Mouse (Mus musculus): Measurements from ENCODE around the gene Nckap5l. TPM values are rescaled to one million over a fixed set of nuclear protein-coding genes. Genes with fewer than 3 reads are reported as not detected.

The Nckap5l gene
- polyA plus RNA-seq, 2 experiments from 2014 or later, result 1.2 to 2.3 TPM

GRCm38 (mm10) chr15:99430394-99430793 is 27.2 kb downstream of the Nckap5l start:
- peak; percentile 54 for ATAC-seq

GRCm38 (mm10) chr15:99423884-99424283 is 33.7 kb downstream of the Nckap5l start:
- no peak for ATAC-seq

- ATAC-seq, result no peak
Observed at GRCm38 (mm10) chr15:99423131-99423530, 34.4 kb downstream of the Nckap5l start.

GRCm38 (mm10) chr15:99422551-99422950 is 35.0 kb downstream of the Nckap5l start:
- ATAC-seq, result no peak

GRCm38 (mm10) chr15:99421676-99422075 is 35.9 kb downstream of the Nckap5l start:
- ATAC-seq, result no peak

GRCm38 (mm10) chr15:99421152-99421551 is 36.4 kb downstream of the Nckap5l start:
- ATAC-seq, result no peak

GRCm38 (mm10) chr15:99420521-99421014 is 37.0 kb downstream of the Nckap5l start:
- ATAC-seq, result no peak

GRCm38 (mm10) chr15:99420101-99420500 is 37.4 kb downstream of the Nckap5l start:
- ATAC-seq, result no peak

- no peak for ATAC-seq
Observed at GRCm38 (mm10) chr15:99417692-99418271, 39.8 kb downstream of the Nckap5l start.

GRCm38 (mm10) chr15:99416957-99417356 is 40.6 kb downstream of the Nckap5l start:
- ATAC-seq, result no peak

GRCm38 (mm10) chr15:99416348-99416882 is 41.1 kb downstream of the Nckap5l start:
- ATAC-seq, result peak; percentile 84

- peak; percentile 50 for ATAC-seq
Observed at GRCm38 (mm10) chr15:99415793-99416192, 41.8 kb downstream of the Nckap5l start.

- no peak for ATAC-seq
Observed at GRCm38 (mm10) chr15:99411747-99412146, 45.8 kb downstream of the Nckap5l start.

- no peak for ATAC-seq
Observed at GRCm38 (mm10) chr15:99408845-99409244, 48.7 kb downstream of the Nckap5l start.

- ATAC-seq, result no peak
Observed at GRCm38 (mm10) chr15:99406986-99407570, 50.5 kb downstream of the Nckap5l start.

- no peak for ATAC-seq
Observed at GRCm38 (mm10) chr15:99405150-99405549, 52.4 kb downstream of the Nckap5l start.

- no peak for ATAC-seq
Observed at GRCm38 (mm10) chr15:99403159-99403889, 54.2 kb downstream of the Nckap5l start.

- ATAC-seq, result no peak
Observed at GRCm38 (mm10) chr15:99400602-99401001, 56.9 kb downstream of the Nckap5l start.

- no peak for ATAC-seq
Observed at GRCm38 (mm10) chr15:99399503-99400245, 57.9 kb downstream of the Nckap5l start.

GRCm38 (mm10) chr15:99397622-99398021 is 59.9 kb downstream of the Nckap5l start:
- ATAC-seq, result no peak

- ATAC-seq, result no peak
Observed at GRCm38 (mm10) chr15:99396875-99397274, 60.7 kb downstream of the Nckap5l start.

- ATAC-seq, result no peak
Observed at GRCm38 (mm10) chr15:99396462-99396861, 61.1 kb downstream of the Nckap5l start.
